Mouse (Mus musculus) G1E (cell line): ENCODE data around the gene Cenpn. TPM values are rescaled to one million over a fixed set of nuclear protein-coding genes. Genes with fewer than 3 reads are reported as not detected.

Experiments used
- ATAC-seq: 2 replicates; pipeline ENCODE4 v1.8.0; 2016; ENCODE audit warnings: mild to moderate bottlenecking; ENCODE audit not compliant: insufficient number of reproducible peaks, poor library complexity, low FRiP score, severe bottlenecking; ENCODE audit errors: extremely low read depth
- DNase-seq: peaks from one replicate; pipeline ENCODE4 v3.0.0; 2012; ENCODE audit warnings: low spot score
- H3K27me3 ChIP-seq: 2 replicates; pipeline ENCODE4 v1.6.1; 2012; ENCODE audit warnings: mild to moderate bottlenecking, low read length, inconsistent platforms; ENCODE audit not compliant: insufficient read depth
- H3K36me3 ChIP-seq: replicated peaks from 2 replicates; pipeline ENCODE3; 2012; ENCODE audit warnings: mild to moderate bottlenecking, inconsistent platforms
- H3K4me1 ChIP-seq: 2 replicates; pipeline ENCODE4 v1.6.1; 2012; ENCODE audit warnings: low read depth, low read length, inconsistent platforms, mixed read lengths; ENCODE audit not compliant: insufficient read depth
- H3K4me3 ChIP-seq: 2 replicates; pipeline ENCODE4 v1.5.1; 2012; ENCODE audit warnings: low read depth, mild to moderate bottlenecking, inconsistent platforms, low read length, moderate library complexity, mixed read lengths
- H3K9me3 ChIP-seq: replicated peaks from 2 replicates; pipeline ENCODE4 v1.6.1; 2012; ENCODE audit warnings: inconsistent platforms
- CTCF ChIP-seq: IDR thresholded peaks from 2 replicates; pipeline ENCODE4 v1.5.1; 2012; ENCODE audit warnings: low read depth, low read length, inconsistent platforms, mixed read lengths
- GATA1 ChIP-seq: IDR thresholded peaks from 2 replicates; pipeline ENCODE4 v1.6.1; 2012; ENCODE audit warnings: borderline replicate concordance, low read length, inconsistent platforms, mixed read lengths
- GATA2 ChIP-seq: IDR thresholded peaks from 2 replicates; pipeline ENCODE4 v1.6.1; 2012; ENCODE audit warnings: low read depth, low read length, inconsistent platforms, borderline replicate concordance
- POLR2AphosphoS5 ChIP-seq: IDR thresholded peaks from 2 replicates; pipeline ENCODE4 v1.6.1; 2012; ENCODE audit warnings: low read depth, low read length, inconsistent platforms; ENCODE audit not compliant: insufficient replicate concordance
- TAL1 ChIP-seq: conservative IDR thresholded peaks from 2 replicates; pipeline ENCODE4 v1.6.1; 2012; ENCODE audit warnings: low read depth, low read length, inconsistent platforms, mixed read lengths
- polyA plus RNA-seq: library from polyadenylated mRNA; stranded (reverse); fragments of >175 nt; gene quantifications from 2 replicates; pipeline ENCODE4 v1.2.3, GENCODE M21; 2012
- total RNA-seq, 2 experiments: library from RNA; stranded (forward) in 1 of 2; stranded (reverse) in 1 of 2; fragments of 200-1000 nt in 1 of 2; fragments of >200 nt in 1 of 2; fragmentation: Nextera tagmentation in 1 of 2; gene quantifications; 2 replicates each; pipeline ENCODE4 v1.2.3; 2014 to 2017

Cenpn gene
- total RNA-seq (2014; fragmentation: Nextera tagmentation) (69.8 and 89.7 TPM in 2 replicates), total RNA-seq (2017) (49.2 and 51.8 TPM in 2 replicates), polyA plus RNA-seq (4.9 and 11.2 TPM in 2 replicates)

GRCm38 (mm10) chr8:116921337-116922059, at the start of gene Cenpn, which contains the start of gene Cmc2:
Cenpn (plus strand) TSS chr8:116921730.
Cmc2 (minus strand) TSS chr8:116921455.
- Histone ChIP-seq H3K4me3 (peak within 1 kb of the TSS; percentile 89), H3K4me1 (peaks cover 33% of the 10 kb centered on the region), H3K27me3 (no peaks in the 10 kb centered on the region), H3K36me3 (peaks cover 60% of the 10 kb centered on the region), H3K9me3 (no peaks in the 10 kb centered on the region)
- peak; percentile 85 for ATAC-seq
- DNase-seq, result peak; percentile 86
- TF ChIP-seq GATA1 (no peak), TAL1 (no peak), GATA2 (no peak), POLR2AphosphoS5 (no peak), CTCF (no peak)

- H3K4me1 ChIP-seq, result no peaks in the 10 kb centered on the region
- H3K27me3 ChIP-seq, result no peaks in the 10 kb centered on the region
- H3K36me3 ChIP-seq, result no peaks in the 10 kb centered on the region
- DNase-seq, result no peak
- no peak overlapping the region for H3K4me3 ChIP-seq
- H3K9me3 ChIP-seq, result peaks cover 2% of the 10 kb centered on the region; the same call in 1 of the 2 replicates
- TF ChIP-seq GATA1 (no peak), CTCF (no peak), GATA2 (no peak), TAL1 (no peak), POLR2AphosphoS5 (no peak)
- ATAC-seq, result no peak
Measured at GRCm38 (mm10) chr8:116872761-116873342, 48.7 kb upstream of the Cenpn start.

GRCm38 (mm10) chr8:116873586-116873985, 47.9 kb upstream of the Cenpn start:
- Histone ChIP-seq H3K4me1 (no peaks in the 10 kb centered on the region), H3K36me3 (no peaks in the 10 kb centered on the region), H3K27me3 (no peaks in the 10 kb centered on the region), H3K4me3 (no peak overlapping the region), H3K9me3 (peaks cover 2% of the 10 kb centered on the region; the same call in 1 of the 2 replicates)
- no peak for TF ChIP-seq GATA2
- TF ChIP-seq GATA1, result no peak
- TF ChIP-seq POLR2AphosphoS5, result no peak
- no peak for TF ChIP-seq CTCF
- TF ChIP-seq TAL1, result no peak
- no peak for DNase-seq
- ATAC-seq, result no peak

GRCm38 (mm10) chr8:116873986-116874385, 47.5 kb upstream of the Cenpn start:
- no peaks in the 10 kb centered on the region for H3K4me1 ChIP-seq
- no peaks in the 10 kb centered on the region for H3K36me3 ChIP-seq
- TF ChIP-seq GATA2 (no peak), GATA1 (no peak), CTCF (no peak), TAL1 (no peak), POLR2AphosphoS5 (no peak)
- H3K4me3 ChIP-seq, result no peak overlapping the region
- no peak for DNase-seq
- H3K27me3 ChIP-seq, result no peaks in the 10 kb centered on the region
- no peak for ATAC-seq
- peaks cover 2% of the 10 kb centered on the region; the same call in 1 of the 2 replicates for H3K9me3 ChIP-seq

- Histone ChIP-seq H3K36me3 (no peaks in the 10 kb centered on the region), H3K4me1 (no peaks in the 10 kb centered on the region), H3K27me3 (no peaks in the 10 kb centered on the region), H3K9me3 (peaks cover 2% of the 10 kb centered on the region; the same call in 1 of the 2 replicates), H3K4me3 (no peak overlapping the region)
- DNase-seq, result no peak
- no peak for ATAC-seq
- TF ChIP-seq TAL1, result no peak
- TF ChIP-seq CTCF, result no peak
- no peak for TF ChIP-seq GATA2
- no peak for TF ChIP-seq POLR2AphosphoS5
- TF ChIP-seq GATA1, result no peak
Measured at GRCm38 (mm10) chr8:116875798-116876450, 45.6 kb upstream of the Cenpn start.
